Mouse (Mus musculus) cerebellum, postnatal 36 days (tissue): ENCODE data around the gene Kcnq1.

Experiments
- DNase-seq, 2 experiments: peaks; one replicate each; pipeline ENCODE4 v3.0.0; 2021 to 2022; ENCODE audit warnings: mixed read lengths in 2 of 2

The Kcnq1 gene

GRCm38 (mm10) chr7:143432631-143433030 is 326.5 kb downstream of the Kcnq1 start:
- no peak for DNase-seq

- peak; percentile 61 to 63 for DNase-seq
Measured at GRCm38 (mm10) chr7:143433331-143433730, 327.2 kb downstream of the Kcnq1 start.

- no peak for DNase-seq
Measured at GRCm38 (mm10) chr7:143437231-143437893, 331.2 kb downstream of the Kcnq1 start.

DNA sequence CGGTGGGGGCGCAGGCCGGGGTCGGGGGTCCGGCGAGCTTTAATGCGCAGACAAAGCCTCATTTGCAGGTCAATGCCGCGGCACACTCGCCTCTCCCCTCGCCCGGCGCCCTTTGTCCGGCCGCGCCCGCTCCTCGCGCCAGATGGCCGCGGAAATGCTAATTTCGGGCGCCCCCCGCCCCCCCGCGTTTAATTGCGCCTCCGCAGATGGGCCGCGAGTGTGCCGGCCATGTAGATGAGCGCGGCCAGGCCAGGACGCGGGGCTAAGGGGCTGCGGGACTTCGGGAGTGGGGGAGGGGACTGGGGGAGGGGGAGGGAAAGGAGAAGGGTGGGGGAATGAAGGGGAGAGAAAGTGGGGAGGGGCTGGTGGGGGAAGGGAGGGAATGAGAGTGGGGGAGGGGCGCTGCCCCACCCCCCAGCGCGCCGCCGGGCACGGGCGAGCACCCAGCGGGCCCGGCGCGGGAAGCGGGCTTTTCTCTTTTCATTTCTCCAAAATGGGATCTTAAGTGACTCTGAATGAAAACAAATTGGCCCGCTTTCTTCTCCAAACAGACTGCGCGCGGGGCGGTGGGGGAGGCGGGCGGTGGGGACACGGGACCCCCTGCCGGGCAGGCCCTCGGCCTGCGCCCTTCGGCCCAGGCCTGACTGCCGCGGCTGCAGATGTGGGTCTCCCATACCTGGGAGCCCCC is 331.9 kb downstream of the Kcnq1 start:
- DNase-seq: no peak

DNA sequence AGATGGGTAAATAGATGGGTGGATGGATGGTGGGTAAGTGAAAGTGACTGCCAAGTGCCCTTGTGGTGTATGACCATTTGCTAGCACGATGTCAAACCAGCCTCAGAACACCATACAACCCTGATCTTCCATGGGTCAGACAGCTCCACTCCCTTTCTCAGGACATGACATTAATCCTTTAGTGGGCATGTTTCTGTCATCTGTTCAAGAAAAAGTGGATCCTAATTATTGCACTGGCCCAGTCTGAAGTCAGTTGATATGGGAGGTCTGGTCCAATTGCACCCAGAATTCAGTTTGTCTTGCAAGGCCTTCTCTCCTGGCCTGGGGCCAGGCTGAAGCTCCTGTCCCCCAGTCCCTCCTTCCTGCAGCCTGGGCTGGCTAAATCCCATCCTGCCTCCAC is 332.8 kb downstream of the Kcnq1 start:
- no peak for DNase-seq

DNA sequence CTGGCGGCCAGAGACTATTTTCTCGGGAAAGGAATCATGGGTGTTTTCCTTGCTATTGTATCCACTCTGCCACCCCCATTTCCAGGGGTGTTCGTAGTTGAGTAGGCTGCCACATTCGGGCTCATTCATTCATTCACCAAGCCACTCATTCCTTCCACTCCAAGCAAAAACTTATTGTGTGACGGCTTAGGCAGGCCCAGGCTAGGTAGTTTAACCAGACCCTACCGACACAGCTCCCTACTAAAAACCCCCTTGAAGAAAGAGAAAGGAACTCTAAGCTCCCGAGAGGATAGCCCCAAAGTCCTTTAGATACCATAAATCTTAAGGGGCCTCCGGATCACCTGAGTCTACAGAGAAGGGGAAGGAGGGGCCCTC is 338.4 kb downstream of the Kcnq1 start:
- DNase-seq: no peak

DNA sequence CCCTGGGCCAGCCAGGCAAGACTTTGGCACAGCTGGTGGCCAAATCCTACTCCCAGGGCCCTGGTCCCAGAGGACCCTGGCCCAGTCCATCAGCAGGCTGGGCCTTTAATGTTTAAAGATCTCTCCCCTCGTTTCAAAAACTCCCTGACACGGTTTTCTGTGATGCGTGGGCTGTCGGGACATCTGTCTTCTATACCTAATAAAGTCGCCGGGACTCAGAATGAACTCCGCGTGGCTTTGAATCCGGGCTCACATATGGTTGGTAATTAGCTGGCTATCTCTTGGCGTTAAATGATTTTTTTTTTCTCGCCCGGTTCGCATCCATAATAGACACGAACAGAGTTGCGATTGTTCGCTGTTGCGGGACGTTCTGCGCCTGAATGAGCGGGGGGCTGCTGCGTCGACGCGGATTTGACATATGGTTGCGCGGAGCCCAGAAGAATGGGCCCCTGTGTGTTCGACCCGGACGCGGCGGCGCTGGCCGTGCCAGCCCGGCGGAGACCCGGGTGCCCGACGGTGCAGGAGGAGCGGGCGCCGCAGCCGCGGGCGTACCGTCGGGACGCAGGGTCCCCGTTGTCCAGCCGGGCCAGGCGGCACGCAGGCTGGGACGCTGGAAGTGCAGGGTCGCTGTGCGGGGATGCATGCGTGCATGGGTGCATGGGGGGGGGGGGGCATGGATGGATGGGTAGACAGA is 338.9 kb downstream of the Kcnq1 start:
- DNase-seq: no peak

- DNase-seq: no peak
Measured at GRCm38 (mm10) chr7:143445651-143446460, 339.7 kb downstream of the Kcnq1 start.

DNA sequence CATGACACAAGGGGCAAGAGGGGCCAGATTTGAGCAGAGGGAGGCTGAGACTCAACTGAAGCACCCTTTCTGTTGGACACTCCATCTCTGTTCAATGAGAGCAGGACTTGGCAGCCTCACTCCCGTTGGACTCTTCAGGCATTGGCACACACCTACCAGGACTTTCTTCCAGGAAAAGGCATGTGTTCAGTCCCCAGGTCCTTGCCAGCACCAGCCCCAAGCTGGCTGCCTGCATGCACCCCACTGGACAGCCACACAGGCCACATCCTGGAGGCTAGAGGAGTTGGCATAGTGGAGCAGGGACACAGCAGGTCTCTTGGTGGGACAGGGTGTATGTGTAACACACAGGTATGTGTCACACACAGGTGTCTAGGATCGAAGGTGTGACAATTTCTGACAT is 341.0 kb downstream of the Kcnq1 start:
- peak; percentile 86 for DNase-seq

GRCm38 (mm10) chr7:143458963-143459331 is 352.8 kb downstream of the Kcnq1 start:
- no peak for DNase-seq

DNA sequence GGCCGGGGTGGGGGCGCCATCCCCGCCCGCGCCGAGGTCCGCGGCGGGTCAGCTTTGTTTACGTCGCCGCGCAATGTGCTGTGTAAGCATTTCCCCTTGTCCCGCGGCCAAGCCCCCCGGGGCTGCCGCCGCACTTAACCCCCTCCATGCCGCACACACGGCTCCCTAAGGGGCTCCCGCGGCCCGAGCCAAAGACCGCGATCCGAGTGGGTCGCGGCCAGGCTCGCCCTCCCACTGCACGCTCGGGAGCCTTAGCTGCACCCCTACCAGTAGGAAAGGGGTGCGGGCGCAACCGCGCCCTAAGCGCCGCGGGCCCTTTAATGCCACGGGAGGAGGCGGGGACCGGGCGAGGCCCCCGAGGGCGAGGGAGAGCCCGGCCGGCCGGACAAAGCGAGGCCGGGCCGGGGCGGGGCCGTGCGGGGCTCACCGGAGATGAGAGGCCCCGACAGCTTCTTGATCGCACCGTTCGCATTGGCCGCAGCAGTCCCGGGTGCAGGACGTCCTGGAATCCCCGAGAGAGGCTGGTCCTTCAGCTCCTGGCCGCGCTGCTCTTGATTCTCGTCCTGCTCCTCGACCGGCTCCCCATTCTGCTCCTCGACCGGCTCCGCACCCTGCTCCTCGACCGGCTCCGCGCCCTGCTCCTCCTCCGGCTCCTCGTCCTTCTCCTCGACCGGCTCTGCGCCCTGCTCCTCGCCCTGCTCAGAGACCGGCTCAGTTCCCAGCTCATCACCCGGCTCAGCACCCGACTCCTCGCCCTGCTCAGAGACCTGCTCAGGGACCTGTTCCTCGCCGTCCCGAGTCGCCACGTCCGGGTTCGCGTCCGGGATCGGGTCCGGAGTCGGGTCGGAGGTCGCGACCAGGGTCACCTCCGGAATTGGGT is 353.4 kb downstream of the Kcnq1 start:
- DNase-seq: no peak

DNA sequence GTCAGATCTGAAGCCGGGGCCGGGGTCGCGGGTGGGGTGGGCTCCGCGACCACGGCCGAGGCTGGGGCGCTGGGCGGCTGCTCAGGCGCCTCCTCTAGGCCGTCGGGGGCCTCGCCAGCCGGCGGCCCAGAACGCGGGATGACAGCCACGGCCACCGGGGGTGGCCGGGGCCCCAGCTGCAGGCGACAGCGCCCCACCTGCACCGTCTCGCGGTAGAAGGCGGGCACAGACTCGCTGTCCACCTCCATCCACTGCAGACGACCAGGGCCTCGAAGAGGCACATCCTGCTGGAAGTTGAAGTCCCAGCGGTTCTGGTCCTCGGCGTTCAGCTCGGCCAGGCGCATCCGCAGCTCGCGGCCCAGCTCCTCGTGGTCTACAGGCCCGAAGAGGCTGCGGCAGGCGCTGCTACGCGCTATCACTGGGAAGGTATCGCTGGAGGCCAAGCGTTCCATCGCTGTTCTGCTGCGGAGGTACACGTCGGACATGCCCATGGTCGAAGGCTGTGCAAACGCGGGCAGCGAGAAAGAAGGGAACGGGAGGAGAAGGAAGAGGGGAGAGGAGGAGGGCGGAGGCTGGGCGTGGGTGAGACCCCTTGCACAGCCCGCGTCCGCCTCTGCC is 354.2 kb downstream of the Kcnq1 start:
- no peak for DNase-seq

- peak in 1 of 2 experiments; percentile 47 for DNase-seq
Measured at GRCm38 (mm10) chr7:143460874-143461273, 354.7 kb downstream of the Kcnq1 start, which contains the start of gene Cdkn1c. TSS of gene Cdkn1c (minus strand) at chr7:143461050.

DNA sequence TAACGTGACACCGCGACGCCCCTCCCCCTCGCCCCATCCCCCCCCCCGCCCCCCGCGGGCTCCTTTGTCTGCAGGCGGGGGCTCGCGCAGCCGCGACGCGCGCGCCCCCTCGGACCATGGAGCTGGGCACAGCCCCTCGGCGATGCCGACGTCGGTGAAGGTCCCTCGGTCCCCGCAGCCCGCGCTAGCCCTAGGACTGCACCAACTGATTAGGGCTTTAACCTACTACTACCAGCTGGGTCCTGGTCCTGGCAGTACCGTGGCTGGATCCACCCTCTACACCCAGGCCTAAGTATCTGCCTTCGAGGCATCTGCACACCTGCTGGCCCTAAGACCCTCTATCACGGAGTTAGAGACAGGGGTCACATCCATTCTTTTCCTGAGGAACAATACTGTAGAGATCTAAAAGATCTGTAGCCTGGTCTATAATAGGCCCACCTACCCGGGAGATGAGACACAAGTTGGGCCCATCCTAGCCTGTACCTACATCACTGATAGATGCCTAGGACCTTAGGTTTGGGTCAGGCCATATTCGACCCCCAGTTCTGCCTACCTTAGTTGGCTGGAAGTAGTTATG is 355.2 kb downstream of the Kcnq1 start:
- no peak for DNase-seq

- DNase-seq: no peak
Measured at GRCm38 (mm10) chr7:143461920-143462319, 355.8 kb downstream of the Kcnq1 start.

GRCm38 (mm10) chr7:143462516-143462915 is 356.4 kb downstream of the Kcnq1 start:
- DNase-seq: no peak

DNA sequence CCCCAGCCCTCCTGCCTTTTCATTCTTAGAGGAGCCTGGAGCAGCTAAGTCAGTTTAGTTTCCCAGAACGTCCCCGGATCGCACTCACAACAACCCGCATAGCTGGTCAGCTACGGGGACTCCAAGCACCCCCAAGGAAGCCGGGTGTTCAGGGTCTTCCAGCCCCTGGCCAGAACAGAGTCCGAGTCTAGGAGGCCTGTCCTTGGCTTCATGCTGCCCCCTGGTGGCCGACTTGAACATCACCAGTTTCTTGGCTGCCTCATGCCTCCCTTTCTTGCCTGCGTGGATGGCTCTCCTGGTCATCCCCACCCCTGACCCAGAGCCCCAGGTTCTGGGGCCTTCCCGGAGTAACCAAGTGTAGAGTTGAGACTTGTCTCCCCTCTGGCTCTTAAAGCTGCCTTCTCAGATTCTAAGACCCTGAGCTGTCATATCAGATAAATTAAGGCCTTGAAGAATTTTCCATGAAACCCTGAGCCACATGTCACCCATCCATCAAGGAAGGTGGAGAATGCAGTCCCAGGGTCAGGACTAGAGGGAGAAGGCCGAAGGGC is 357.8 kb downstream of the Kcnq1 start:
- DNase-seq: peak; percentile 79 to 81

GRCm38 (mm10) chr7:143464811-143465560 is 358.8 kb downstream of the Kcnq1 start:
- no peak for DNase-seq

DNA sequence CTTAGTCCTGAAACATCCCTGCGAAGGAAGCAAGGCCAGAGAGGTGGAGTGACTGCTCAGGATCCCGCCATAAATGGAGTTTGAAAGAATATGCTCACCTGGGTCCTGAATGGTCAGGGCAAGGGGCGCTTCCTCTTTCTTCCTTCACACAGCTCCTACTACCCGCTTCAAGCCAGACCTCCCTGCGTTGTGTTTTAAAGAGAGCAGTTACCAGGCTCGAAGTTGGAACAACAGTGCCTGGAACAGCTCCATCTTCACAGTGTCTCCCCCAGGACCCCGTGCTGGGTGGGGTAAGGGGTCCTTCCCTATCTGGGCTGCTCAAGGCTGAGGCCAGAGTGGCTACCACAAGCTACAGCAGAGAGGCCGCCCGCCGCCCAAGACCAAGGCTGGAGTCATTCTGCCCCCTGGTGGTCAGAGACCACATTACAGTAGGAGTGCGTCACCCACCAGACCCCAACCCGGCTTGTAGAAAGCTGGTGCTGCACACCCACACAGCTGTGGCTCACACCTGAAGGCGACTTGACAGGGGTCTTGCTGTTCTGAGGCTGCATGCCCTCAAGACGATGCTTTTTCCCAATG is 360.0 kb downstream of the Kcnq1 start:
- DNase-seq: peak; percentile 78 to 83

- no peak for DNase-seq
Measured at GRCm38 (mm10) chr7:143467714-143468113, 361.6 kb downstream of the Kcnq1 start.
